Mouse (Mus musculus): ENCODE data around the gene Hepacam2.
"Not testable (repeated sequence)": the region's sequence is repeated elsewhere in the genome, so short reads cannot be mapped to it uniquely, and the experiment has no call there.

Hepacam2 gene

DNA sequence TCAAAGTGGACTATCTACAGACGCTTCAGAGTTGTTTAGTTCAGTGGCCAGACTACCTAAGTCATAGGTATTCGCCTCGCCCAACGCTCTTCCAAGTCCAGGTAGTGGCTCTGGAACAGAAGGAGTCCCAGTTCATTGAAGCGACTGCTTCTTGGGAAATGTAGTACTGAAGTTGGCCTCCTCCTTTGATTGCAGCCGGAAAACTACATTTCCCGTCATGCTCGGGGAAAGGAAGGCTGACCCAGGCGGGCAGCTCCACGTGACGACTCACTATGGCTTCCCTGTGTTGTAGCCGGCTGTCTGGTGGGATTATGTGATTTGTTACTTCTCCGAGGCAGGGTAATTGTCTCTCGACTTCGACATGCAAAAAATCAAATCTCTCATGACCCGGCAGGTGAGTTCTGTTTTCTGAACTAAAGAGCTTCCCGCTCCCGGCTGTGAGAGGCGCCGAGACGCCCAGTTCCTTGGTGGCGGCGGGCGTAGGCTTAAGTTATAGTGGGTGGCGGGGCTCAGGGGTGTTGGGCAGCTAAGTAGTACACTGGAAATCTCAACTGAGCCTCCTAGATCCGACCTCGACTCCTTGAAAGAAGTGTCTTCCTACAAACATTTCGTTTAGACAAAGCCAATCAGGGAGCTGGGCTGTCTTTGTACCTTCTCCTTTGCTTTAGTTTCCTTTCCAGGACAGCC lies at the start of gene Hepacam2, which contains the start of gene Vps50:
Gene Hepacam2 (minus strand): TSS at position 137 of the 687 bp plus-strand sequence.
Gene Vps50 (plus strand): TSS at position 221 of the 687 bp plus-strand sequence.
- peak; percentile 87 for DNase-seq (ENCODE audit: low read depth, low spot score)

- DNase-seq (ENCODE audit: low read depth, low spot score), result no peak
Measured at GRCm38 (mm10) chr6:3544970-3545369, 46.9 kb upstream of the Hepacam2 start.

GRCm38 (mm10) chr6:3543862-3544261 lies 45.8 kb upstream of the Hepacam2 start:
- no peak for DNase-seq (ENCODE audit: low read depth, low spot score)

DNA sequence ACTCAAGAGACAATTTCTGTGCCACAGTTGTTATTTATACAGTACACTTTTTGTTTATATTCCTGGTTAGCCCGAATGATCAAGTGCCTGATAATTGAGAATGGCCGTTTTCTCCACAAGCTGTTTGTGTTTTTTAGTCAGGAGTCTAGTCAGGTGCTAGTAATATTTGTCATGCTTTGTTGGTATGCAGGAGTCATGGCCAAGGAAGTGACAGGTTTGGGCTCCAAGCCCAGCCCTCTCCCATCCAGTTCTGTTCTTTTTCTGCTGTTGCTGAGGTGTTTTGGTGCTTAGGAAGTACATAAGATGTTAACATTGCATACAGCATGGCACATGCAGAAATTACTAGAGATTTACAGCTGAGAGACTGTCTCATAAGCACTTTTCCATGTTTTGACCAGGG lies 41.4 kb upstream of the Hepacam2 start:
- no peak for DNase-seq (ENCODE audit: low read depth, low spot score)

DNA sequence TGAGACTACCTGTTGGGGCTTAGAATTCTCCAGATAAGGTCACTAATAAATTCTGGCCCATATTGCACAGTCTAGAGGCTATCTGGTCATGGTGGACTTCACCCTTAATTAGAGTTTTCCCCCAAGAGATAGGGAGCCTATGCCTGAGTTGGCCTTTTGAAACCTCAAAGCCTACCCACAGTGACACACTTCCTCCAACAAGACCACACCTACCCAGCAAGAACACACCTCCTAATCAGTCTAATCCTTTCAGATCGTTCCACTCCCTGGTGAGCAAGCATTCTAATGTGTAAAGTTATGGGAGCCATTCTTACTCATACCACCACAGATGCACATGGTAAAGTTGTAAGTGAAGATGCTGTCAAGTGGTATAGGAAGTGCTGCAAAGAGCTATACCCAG lies 38.0 kb upstream of the Hepacam2 start:
- no peak for DNase-seq (ENCODE audit: low read depth, low spot score)

DNA sequence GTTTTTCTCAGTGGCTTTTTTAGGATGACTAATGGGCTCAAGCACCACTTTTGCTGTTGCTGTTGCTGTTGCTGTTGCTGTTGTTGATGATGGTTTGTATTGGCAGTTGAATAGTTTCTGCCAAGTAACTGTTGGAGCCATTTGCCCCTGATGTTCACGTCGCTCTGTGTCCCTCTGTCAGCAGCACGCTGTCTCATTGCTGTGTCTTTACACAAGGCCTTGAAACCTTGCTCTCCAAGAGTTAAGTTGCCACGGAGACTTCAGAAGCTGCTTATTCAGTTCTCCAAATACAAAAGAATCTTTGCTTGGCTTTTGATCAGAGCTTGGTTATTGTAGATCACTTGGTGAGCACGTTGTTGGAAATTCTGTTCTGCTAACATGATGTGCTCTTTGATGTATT lies 33.3 kb upstream of the Hepacam2 start:
- DNase-seq (ENCODE audit: low read depth, low spot score), result no peak

- no peak for DNase-seq (ENCODE audit: low read depth, low spot score)
Measured at GRCm38 (mm10) chr6:3528198-3528597, 30.1 kb upstream of the Hepacam2 start.

- DNase-seq (ENCODE audit: low read depth, low spot score), result no peak
Measured at GRCm38 (mm10) chr6:3512611-3513010, 14.5 kb upstream of the Hepacam2 start.

DNA sequence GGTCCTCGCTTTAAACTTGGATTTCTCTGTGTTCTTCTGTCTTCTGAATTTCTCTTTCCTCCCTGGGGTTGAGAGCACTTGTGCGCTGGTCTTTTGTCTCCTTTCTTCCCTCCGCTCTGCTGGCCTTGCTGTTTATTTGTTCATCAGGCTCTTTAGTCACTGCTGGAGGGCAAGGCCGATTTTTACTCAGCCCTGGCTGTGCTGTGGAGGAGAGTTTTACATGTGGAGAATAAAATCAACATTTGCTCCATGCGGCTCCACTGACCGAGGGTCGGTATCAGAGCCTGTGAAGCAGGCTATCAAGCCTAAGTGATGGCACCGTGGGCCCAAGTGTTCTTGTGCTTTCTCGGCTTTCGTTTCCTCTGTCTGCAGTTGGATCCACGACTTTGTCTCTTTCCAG lies 13.5 kb upstream of the Hepacam2 start:
- no peak for DNase-seq (ENCODE audit: low read depth, low spot score)

- DNase-seq (ENCODE audit: low read depth, low spot score), result no peak
Measured at GRCm38 (mm10) chr6:3511116-3511515, 13.0 kb upstream of the Hepacam2 start.

- DNase-seq (ENCODE audit: low read depth, low spot score), result peak; percentile 45
Measured at GRCm38 (mm10) chr6:3509782-3510181, 11.7 kb upstream of the Hepacam2 start.

DNA sequence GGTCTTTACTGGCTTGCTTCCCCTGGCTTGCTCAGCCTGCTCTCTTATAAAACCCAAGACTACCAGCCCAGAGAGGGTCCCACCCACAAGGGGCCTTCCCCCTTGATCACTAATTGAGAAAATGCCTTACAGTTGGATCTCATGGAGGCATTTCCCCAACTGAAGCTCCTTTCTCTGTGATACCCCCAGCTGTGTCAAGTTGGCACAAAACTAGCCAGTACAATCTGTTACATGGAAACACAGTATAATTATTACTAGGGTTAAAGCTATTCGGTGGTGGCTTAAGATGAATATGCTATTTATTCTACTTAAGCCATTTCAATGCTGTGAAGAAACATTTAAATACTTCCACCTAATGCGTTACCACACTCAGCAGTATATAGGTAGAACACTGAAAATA lies 10.1 kb upstream of the Hepacam2 start:
- DNase-seq (ENCODE audit: low read depth, low spot score), result not testable (repeated sequence)

DNA sequence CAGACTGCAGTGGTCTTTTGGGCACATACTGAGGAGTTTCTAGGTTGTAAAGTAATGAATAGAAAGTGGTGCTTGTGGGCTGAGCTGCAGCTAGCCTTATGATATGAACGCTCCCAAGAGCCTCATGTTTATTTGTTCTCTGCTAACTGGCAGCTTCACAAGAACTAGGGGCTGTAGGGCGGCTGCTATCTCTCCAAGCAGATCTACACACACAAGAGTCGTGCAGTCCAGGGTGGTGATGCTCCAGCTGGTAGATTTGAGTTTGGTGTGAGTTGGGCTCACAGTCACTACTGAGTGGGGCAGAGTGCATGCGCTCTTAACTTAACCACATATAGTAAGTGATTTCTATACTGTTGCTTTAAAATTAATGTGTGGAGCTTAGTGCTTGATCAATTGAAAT lies 9.0 kb upstream of the Hepacam2 start:
- no peak for DNase-seq (ENCODE audit: low read depth, low spot score)

GRCm38 (mm10) chr6:3505289-3505688 lies 7.2 kb upstream of the Hepacam2 start:
- DNase-seq (ENCODE audit: low read depth, low spot score), result no peak

- no peak for DNase-seq (ENCODE audit: low read depth, low spot score)
Measured at GRCm38 (mm10) chr6:3500286-3500685, 2.2 kb upstream of the Hepacam2 start.

GRCm38 (mm10) chr6:3496210-3496609 lies 1.9 kb downstream of the Hepacam2 start:
- no peak for DNase-seq (ENCODE audit: low read depth, low spot score)

DNA sequence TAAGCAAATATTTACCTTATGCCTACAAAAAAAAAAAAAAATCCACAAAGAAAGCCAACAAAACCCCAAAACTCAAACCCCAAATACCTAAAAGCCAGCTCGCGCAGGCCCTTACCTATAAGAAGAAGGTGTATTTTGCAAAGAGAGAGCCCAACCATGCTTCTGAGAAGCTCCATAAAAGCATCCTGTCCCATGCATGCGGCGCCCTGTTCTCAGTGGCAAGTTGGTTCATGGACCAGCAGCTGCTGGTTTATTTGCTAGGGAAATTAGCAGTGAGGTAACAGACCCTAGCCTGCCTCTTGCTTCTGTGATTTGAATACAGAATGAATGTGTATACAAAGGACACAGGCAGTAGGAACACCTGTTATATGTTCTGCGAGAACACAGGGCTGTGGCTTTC lies 3.8 kb downstream of the Hepacam2 start:
- no peak for DNase-seq (ENCODE audit: low read depth, low spot score)

- DNase-seq (ENCODE audit: low read depth, low spot score), result no peak
Measured at GRCm38 (mm10) chr6:3487355-3487754, 10.7 kb downstream of the Hepacam2 start.

DNA sequence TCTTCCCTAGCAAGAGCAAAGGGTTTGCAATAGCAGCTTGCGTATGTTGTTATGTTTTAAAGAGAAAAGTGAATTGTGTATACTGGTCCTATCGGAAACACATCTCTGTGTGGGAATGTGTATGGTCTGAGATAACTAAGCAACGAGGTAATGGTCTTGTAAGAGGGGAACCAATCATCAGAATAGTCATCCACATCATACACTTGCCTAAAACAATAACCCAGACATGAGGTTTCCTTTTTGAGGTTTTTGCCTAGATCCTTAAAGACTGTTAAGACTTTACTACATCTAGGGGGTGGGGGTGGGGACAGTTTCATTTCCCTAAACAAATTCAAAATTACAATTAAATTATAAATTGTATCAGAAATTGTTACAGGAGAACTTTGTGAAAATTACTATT lies 13.0 kb downstream of the Hepacam2 start:
- no peak for DNase-seq (ENCODE audit: low read depth, low spot score)

DNA sequence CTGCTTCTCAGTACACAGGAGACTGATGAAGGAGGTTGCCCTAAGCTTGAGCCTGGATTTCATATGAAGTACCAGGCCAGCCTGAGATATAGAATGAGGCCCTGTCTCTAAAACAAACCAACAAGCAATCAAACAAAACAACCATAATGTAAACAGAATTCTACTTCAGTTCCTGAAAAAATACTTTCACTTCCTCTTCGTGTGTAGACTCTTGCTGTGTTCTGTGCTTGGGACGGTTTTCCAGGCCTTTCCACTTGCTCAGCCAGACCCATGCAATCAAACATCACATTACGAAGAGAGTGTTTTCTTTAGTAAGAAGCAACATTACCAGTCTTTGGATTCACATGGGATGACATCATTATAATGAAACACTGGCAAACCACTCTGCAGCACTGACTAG lies 16.4 kb downstream of the Hepacam2 start:
- DNase-seq (ENCODE audit: low read depth, low spot score), result no peak

DNA sequence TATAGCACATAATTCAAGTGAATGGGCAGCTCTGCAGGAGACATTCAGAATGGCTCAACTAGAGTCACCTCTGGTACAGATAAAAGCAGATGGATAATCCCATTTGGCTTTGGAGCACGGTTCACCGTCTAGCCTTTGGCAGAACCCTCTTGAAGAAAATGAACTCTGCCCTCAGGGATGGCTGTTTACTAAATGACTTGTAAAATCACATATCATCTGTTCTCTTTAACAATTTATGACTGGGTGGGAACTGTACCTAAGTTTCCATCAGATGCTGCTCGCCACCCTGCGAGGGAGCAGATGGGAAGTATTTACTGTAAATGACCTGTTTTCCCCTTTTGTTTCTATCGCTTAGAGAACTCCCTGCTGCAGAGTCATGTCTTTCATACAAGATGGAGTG lies 18.2 kb downstream of the Hepacam2 start:
- DNase-seq (ENCODE audit: low read depth, low spot score), result no peak

DNA sequence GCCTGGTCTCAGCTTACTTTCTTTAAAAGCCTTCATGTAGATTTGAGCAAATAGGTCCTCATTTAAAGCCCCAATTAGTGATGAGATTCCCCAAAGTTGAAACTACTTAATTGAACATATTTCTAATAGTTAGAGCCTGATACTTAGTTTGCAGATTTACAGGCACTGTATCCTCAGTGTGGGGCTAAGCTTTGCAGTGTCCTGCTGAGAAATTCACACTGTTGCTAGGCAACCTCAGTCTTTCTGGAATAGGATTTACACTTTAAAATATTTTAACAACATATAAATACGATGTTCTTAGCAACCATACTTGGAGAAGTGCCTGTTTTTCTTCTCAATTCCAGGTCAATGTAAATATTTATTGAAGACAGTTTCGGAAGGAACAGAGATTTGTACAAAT lies 21.8 kb downstream of the Hepacam2 start:
- DNase-seq (ENCODE audit: low read depth, low spot score), result no peak

- DNase-seq (ENCODE audit: low read depth, low spot score), result no peak
Measured at GRCm38 (mm10) chr6:3470706-3471105, 27.4 kb downstream of the Hepacam2 start.

GRCm38 (mm10) chr6:3468627-3469026 lies 29.5 kb downstream of the Hepacam2 start:
- DNase-seq (ENCODE audit: low read depth, low spot score), result no peak

All from skeletal muscle tissue, adult 2 months (tissue).